Mouse (Mus musculus): ENCODE results near the gene Trf. TPM values are rescaled to one million over a fixed set of nuclear protein-coding genes. Genes with fewer than 3 reads are reported as not detected.

Gene Trf
- polyA plus RNA-seq, 1 experiment from 2014 or later, result 35.4 TPM

- 57% methylated on average over 4 of the region's 4 CpGs for WGBS
- no peak overlapping the region for H3K4me2 ChIP-seq (ENCODE audit: low read depth, low read length)
- H3K4me1 ChIP-seq (ENCODE audit: control insufficient read depth, insufficient read depth, low read length), result 0 out of 2 replicates have a peak, but pooled peaks cover 4% of the 10 kb centered on the region
- no peak for DNase-seq (ENCODE audit: low spot score)
- ATAC-seq (ENCODE audit: low read depth), result no peak
- H3K27ac ChIP-seq (replicated peaks; ENCODE audit: low read depth, low read length), result no peak overlapping the region
- no peaks in the 10 kb centered on the region for H3K27me3 ChIP-seq (replicated peaks; ENCODE audit: control insufficient read depth, insufficient read depth, low read length)
- H3K4me3 ChIP-seq (ENCODE audit: low read depth, low read length), result no peak overlapping the region
- no peaks in the 10 kb centered on the region for H3K9me3 ChIP-seq (ENCODE audit: control insufficient read depth, low read length)
- H3K9ac ChIP-seq (ENCODE audit: low read depth, low read length), result no peak overlapping the region
- peaks cover 20% of the 10 kb centered on the region for H3K36me3 ChIP-seq (ENCODE audit: control insufficient read depth, insufficient read depth, low read length)
Observed at GRCm38 (mm10) chr9:103184855-103185254, 45.4 kb downstream of the Trf start.

- no peaks in the 10 kb centered on the region for H3K9me3 ChIP-seq (ENCODE audit: control insufficient read depth, low read length)
- 0 out of 2 replicates have a peak, but pooled peaks cover 4% of the 10 kb centered on the region for H3K4me1 ChIP-seq (ENCODE audit: control insufficient read depth, insufficient read depth, low read length)
- no peak overlapping the region for H3K4me3 ChIP-seq (ENCODE audit: low read depth, low read length)
- WGBS, result 85% methylated on average over 8 of the region's 8 CpGs
- H3K9ac ChIP-seq (ENCODE audit: low read depth, low read length), result no peak overlapping the region
- H3K36me3 ChIP-seq (ENCODE audit: control insufficient read depth, insufficient read depth, low read length), result no peaks in the 10 kb centered on the region
- H3K27ac ChIP-seq (replicated peaks; ENCODE audit: low read depth, low read length), result no peak overlapping the region
- H3K27me3 ChIP-seq (replicated peaks; ENCODE audit: control insufficient read depth, insufficient read depth, low read length), result no peaks in the 10 kb centered on the region
- ATAC-seq (ENCODE audit: low read depth) (no peak), DNase-seq (ENCODE audit: low spot score) (no peak)
- no peak overlapping the region for H3K4me2 ChIP-seq (ENCODE audit: low read depth, low read length)
Observed at GRCm38 (mm10) chr9:103181886-103182285, 48.4 kb downstream of the Trf start.

GRCm38 (mm10) chr9:103180807-103181565, 49.3 kb downstream of the Trf start:
- Histone ChIP-seq H3K9ac (ENCODE audit: low read depth, low read length) (peak overlapping the region; percentile 45), H3K4me2 (ENCODE audit: low read depth, low read length) (peak overlapping the region; percentile 52), H3K4me1 (ENCODE audit: control insufficient read depth, insufficient read depth, low read length) (0 out of 2 replicates have a peak, but pooled peaks cover 4% of the 10 kb centered on the region), H3K4me3 (ENCODE audit: low read depth, low read length) (peak overlapping the region; percentile 30), H3K36me3 (ENCODE audit: control insufficient read depth, insufficient read depth, low read length) (no peaks in the 10 kb centered on the region), H3K9me3 (ENCODE audit: control insufficient read depth, low read length) (no peaks in the 10 kb centered on the region), H3K27ac (replicated peaks; ENCODE audit: low read depth, low read length) (peak overlapping the region; percentile 22; the same call in 1 of the 2 replicates), H3K27me3 (replicated peaks; ENCODE audit: control insufficient read depth, insufficient read depth, low read length) (no peaks in the 10 kb centered on the region)
- DNase-seq (ENCODE audit: low spot score) (peak; percentile 96), ATAC-seq (ENCODE audit: low read depth) (peak; percentile 93)
- WGBS, result 2% methylated on average over 19 of the region's 20 CpGs

GRCm38 (mm10) chr9:103180303-103180702, 49.9 kb downstream of the Trf start:
- Histone ChIP-seq H3K4me2 (ENCODE audit: low read depth, low read length) (peak overlapping the region; percentile 52), H3K27me3 (replicated peaks; ENCODE audit: control insufficient read depth, insufficient read depth, low read length) (no peaks in the 10 kb centered on the region), H3K9me3 (ENCODE audit: control insufficient read depth, low read length) (no peaks in the 10 kb centered on the region), H3K36me3 (ENCODE audit: control insufficient read depth, insufficient read depth, low read length) (no peaks in the 10 kb centered on the region), H3K27ac (replicated peaks; ENCODE audit: low read depth, low read length) (peak overlapping the region; percentile 22; the same call in 1 of the 2 replicates), H3K9ac (ENCODE audit: low read depth, low read length) (peak overlapping the region; percentile 45; the same call in 1 of the 2 replicates), H3K4me1 (ENCODE audit: control insufficient read depth, insufficient read depth, low read length) (0 out of 2 replicates have a peak, but pooled peaks cover 4% of the 10 kb centered on the region), H3K4me3 (ENCODE audit: low read depth, low read length) (peak overlapping the region; percentile 30)
- WGBS, result 43% methylated on average over 2 of the region's 3 CpGs
- ATAC-seq (ENCODE audit: low read depth), result peak; percentile 6; the same call in 1 of the 2 replicates
- DNase-seq (ENCODE audit: low spot score), result peak; percentile 62

- H3K9me3 ChIP-seq (ENCODE audit: control insufficient read depth, low read length), result no peaks in the 10 kb centered on the region
- DNase-seq (ENCODE audit: low spot score) (no peak), ATAC-seq (ENCODE audit: low read depth) (no peak)
- no peaks in the 10 kb centered on the region for H3K36me3 ChIP-seq (ENCODE audit: control insufficient read depth, insufficient read depth, low read length)
- no peaks in the 10 kb centered on the region for H3K27me3 ChIP-seq (replicated peaks; ENCODE audit: control insufficient read depth, insufficient read depth, low read length)
- no peak overlapping the region for H3K4me3 ChIP-seq (ENCODE audit: low read depth, low read length)
- H3K4me2 ChIP-seq (ENCODE audit: low read depth, low read length), result no peak overlapping the region
- 98% methylated on average over 7 of the region's 7 CpGs for WGBS
- H3K27ac ChIP-seq (replicated peaks; ENCODE audit: low read depth, low read length), result no peak overlapping the region
- H3K9ac ChIP-seq (ENCODE audit: low read depth, low read length), result no peak overlapping the region
- 0 out of 2 replicates have a peak, but pooled peaks cover 4% of the 10 kb centered on the region for H3K4me1 ChIP-seq (ENCODE audit: control insufficient read depth, insufficient read depth, low read length)
Observed at GRCm38 (mm10) chr9:103175692-103176091, 54.6 kb downstream of the Trf start.

GRCm38 (mm10) chr9:103174771-103175519, 55.3 kb downstream of the Trf start:
- ATAC-seq (ENCODE audit: low read depth) (no peak), DNase-seq (ENCODE audit: low spot score) (peak; percentile 12)
- Histone ChIP-seq H3K9me3 (ENCODE audit: control insufficient read depth, low read length) (no peaks in the 10 kb centered on the region), H3K9ac (ENCODE audit: low read depth, low read length) (no peak overlapping the region), H3K4me1 (ENCODE audit: control insufficient read depth, insufficient read depth, low read length) (no peaks in the 10 kb centered on the region), H3K27ac (replicated peaks; ENCODE audit: low read depth, low read length) (no peak overlapping the region), H3K4me2 (ENCODE audit: low read depth, low read length) (no peak overlapping the region), H3K36me3 (ENCODE audit: control insufficient read depth, insufficient read depth, low read length) (no peaks in the 10 kb centered on the region), H3K4me3 (ENCODE audit: low read depth, low read length) (no peak overlapping the region), H3K27me3 (replicated peaks; ENCODE audit: control insufficient read depth, insufficient read depth, low read length) (no peaks in the 10 kb centered on the region)
- 68% methylated on average over 6 of the region's 6 CpGs for WGBS

GRCm38 (mm10) chr9:103168771-103169170, 61.5 kb downstream of the Trf start:
- Histone ChIP-seq H3K36me3 (ENCODE audit: control insufficient read depth, insufficient read depth, low read length) (no peaks in the 10 kb centered on the region), H3K27ac (replicated peaks; ENCODE audit: low read depth, low read length) (no peak overlapping the region), H3K4me2 (ENCODE audit: low read depth, low read length) (no peak overlapping the region), H3K27me3 (replicated peaks; ENCODE audit: control insufficient read depth, insufficient read depth, low read length) (no peaks in the 10 kb centered on the region), H3K9me3 (ENCODE audit: control insufficient read depth, low read length) (no peaks in the 10 kb centered on the region), H3K9ac (ENCODE audit: low read depth, low read length) (no peak overlapping the region), H3K4me3 (ENCODE audit: low read depth, low read length) (no peak overlapping the region), H3K4me1 (ENCODE audit: control insufficient read depth, insufficient read depth, low read length) (no peaks in the 10 kb centered on the region)
- ATAC-seq (ENCODE audit: low read depth), result no peak
- DNase-seq (ENCODE audit: low spot score), result no peak
- WGBS, result 68% methylated on average over 7 of the region's 7 CpGs

GRCm38 (mm10) chr9:103168046-103168445, 62.2 kb downstream of the Trf start:
- Histone ChIP-seq H3K4me3 (ENCODE audit: low read depth, low read length) (no peak overlapping the region), H3K36me3 (ENCODE audit: control insufficient read depth, insufficient read depth, low read length) (no peaks in the 10 kb centered on the region), H3K27me3 (replicated peaks; ENCODE audit: control insufficient read depth, insufficient read depth, low read length) (no peaks in the 10 kb centered on the region), H3K4me2 (ENCODE audit: low read depth, low read length) (no peak overlapping the region), H3K4me1 (ENCODE audit: control insufficient read depth, insufficient read depth, low read length) (no peaks in the 10 kb centered on the region), H3K9ac (ENCODE audit: low read depth, low read length) (no peak overlapping the region), H3K9me3 (ENCODE audit: control insufficient read depth, low read length) (no peaks in the 10 kb centered on the region), H3K27ac (replicated peaks; ENCODE audit: low read depth, low read length) (no peak overlapping the region)
- DNase-seq (ENCODE audit: low spot score) (no peak), ATAC-seq (ENCODE audit: low read depth) (peak; percentile 58; the same call in 1 of the 2 replicates)
- 65% methylated on average over 6 of the region's 6 CpGs for WGBS

All from embryonic facial prominence, embryonic 14.5 days (tissue).